Mouse (Mus musculus) induced T-regulatory cell, adult 2 months (primary cell): ENCODE measurements around the gene Slamf8.
A peak's percentile ranks its signal among the peaks of the same experiment; 100 is the strongest.

ENCODE experiments used
- DNase-seq: peaks from one replicate; pipeline ENCODE4 v3.0.0-alpha.2; 2012; ENCODE audit warnings: low read depth

Slamf8 gene

GRCm38 (mm10) chr1:172590385-172590784 is at the start of gene Slamf8:
Gene Slamf8, minus strand, starts transcription at chr1:172590568.
- peak; percentile 18 for DNase-seq

- no peak for DNase-seq
Observed at GRCm38 (mm10) chr1:172638781-172639180, 48.4 kb upstream of the Slamf8 start.

- no peak for DNase-seq
Observed at GRCm38 (mm10) chr1:172637801-172638200, 47.4 kb upstream of the Slamf8 start.

GRCm38 (mm10) chr1:172636266-172636665 is 45.9 kb upstream of the Slamf8 start:
- DNase-seq = no peak

GRCm38 (mm10) chr1:172635258-172635657 is 44.9 kb upstream of the Slamf8 start:
- no peak for DNase-seq

GRCm38 (mm10) chr1:172634136-172634535 is 43.8 kb upstream of the Slamf8 start:
- DNase-seq = no peak

GRCm38 (mm10) chr1:172632451-172633326 is 42.3 kb upstream of the Slamf8 start, which contains the start of gene Dusp23:
Gene Dusp23, minus strand, starts transcription at chr1:172632962.
- DNase-seq = peak; percentile 98

- DNase-seq = peak; percentile 25
Observed at GRCm38 (mm10) chr1:172631721-172632120, 41.4 kb upstream of the Slamf8 start.

- DNase-seq = no peak
Observed at GRCm38 (mm10) chr1:172629831-172630230, 39.5 kb upstream of the Slamf8 start.

- no peak for DNase-seq
Observed at GRCm38 (mm10) chr1:172626306-172626705, 35.9 kb upstream of the Slamf8 start.

- no peak for DNase-seq
Observed at GRCm38 (mm10) chr1:172624081-172624480, 33.7 kb upstream of the Slamf8 start.

- DNase-seq = no peak
Observed at GRCm38 (mm10) chr1:172623599-172623998, 33.2 kb upstream of the Slamf8 start.

- DNase-seq = peak; percentile 69
Observed at GRCm38 (mm10) chr1:172619235-172619634, 28.9 kb upstream of the Slamf8 start.

GRCm38 (mm10) chr1:172618141-172618540 is 27.8 kb upstream of the Slamf8 start:
- no peak for DNase-seq

- no peak for DNase-seq
Observed at GRCm38 (mm10) chr1:172617365-172618076, 27.2 kb upstream of the Slamf8 start.

GRCm38 (mm10) chr1:172616537-172617300 is 26.4 kb upstream of the Slamf8 start:
- DNase-seq = no peak

GRCm38 (mm10) chr1:172615412-172615811 is 25.0 kb upstream of the Slamf8 start:
- no peak for DNase-seq

GRCm38 (mm10) chr1:172614654-172615053 is 24.3 kb upstream of the Slamf8 start:
- no peak for DNase-seq

- DNase-seq = no peak
Observed at GRCm38 (mm10) chr1:172612745-172613144, 22.4 kb upstream of the Slamf8 start.

- no peak for DNase-seq
Observed at GRCm38 (mm10) chr1:172611304-172611703, 20.9 kb upstream of the Slamf8 start.

GRCm38 (mm10) chr1:172602326-172602725 is 12.0 kb upstream of the Slamf8 start, which contains the start of gene Fcrl6:
Gene Fcrl6, minus strand, starts transcription at chr1:172602551.
- no peak for DNase-seq

GRCm38 (mm10) chr1:172594495-172594894 is 4.1 kb upstream of the Slamf8 start:
- peak; percentile 43 for DNase-seq
